Mouse (Mus musculus) intestine, embryonic 15.5 days (tissue): ENCODE data around the gene Smco3. TPM values are rescaled to one million over a fixed set of nuclear protein-coding genes. Genes with fewer than 3 reads are reported as not detected.

Source experiments
- ATAC-seq: fragments of 200-750 bp; cut with Nextera tagmentation; 2 replicates; pipeline ENCODE4 v1.8.0; 2017; ENCODE audit warnings: moderate TSS enrichment, moderate library complexity
- H3K27ac ChIP-seq: fragments of 300-500 bp; sonication (generic); 2 replicates; pipeline ENCODE4 v1.5.1; 2015; ENCODE audit warnings: mild to moderate bottlenecking, inconsistent platforms
- H3K27me3 ChIP-seq: fragments of 300-500 bp; sonication (generic); replicated peaks from 2 replicates; pipeline ENCODE4 v1.6.1; 2015; ENCODE audit warnings: inconsistent platforms
- H3K36me3 ChIP-seq: fragments of 300-500 bp; sonication (generic); 2 replicates; pipeline ENCODE4 v1.6.1; 2015; ENCODE audit warnings: inconsistent platforms
- H3K4me1 ChIP-seq: fragments of 300-500 bp; sonication (generic); replicated peaks from 2 replicates; pipeline ENCODE4 v1.6.1; 2015; ENCODE audit warnings: inconsistent platforms
- H3K4me2 ChIP-seq: fragments of 300-500 bp; sonication (generic); replicated peaks from 2 replicates; pipeline ENCODE4 v1.6.1; 2015; ENCODE audit warnings: mild to moderate bottlenecking, inconsistent platforms
- H3K4me3 ChIP-seq: fragments of 300-500 bp; sonication (generic); replicated peaks from 2 replicates; pipeline ENCODE4 v1.5.1; 2015; ENCODE audit warnings: inconsistent platforms
- H3K9ac ChIP-seq: fragments of 300-500 bp; sonication (generic); 2 replicates; pipeline ENCODE4 v1.6.1; 2015; ENCODE audit warnings: inconsistent platforms
- H3K9me3 ChIP-seq: fragments of 300-500 bp; sonication (generic); 2 replicates; pipeline ENCODE4 v1.6.1; 2016; ENCODE audit warnings: inconsistent platforms
- WGBS: fragments of 180-500 bp; shearing (Covaris S2); methylation state at CpG from one replicate; pipeline ENCODE4 v1.1.7; 2015; 5-methylcytosine and 5-hydroxymethylcytosine counted together
- polyA plus RNA-seq: library from polyadenylated mRNA; unstranded; fragments of >200 nt; fragmentation: Nextera tagmentation; extraction: Ambion mirVana; gene quantifications from 2 replicates; pipeline ENCODE4 v1.2.1, GENCODE M21; 2015

Gene Smco3
- polyA plus RNA-seq, 1 experiment from 2014 or later = 3.4 TPM

DNA sequence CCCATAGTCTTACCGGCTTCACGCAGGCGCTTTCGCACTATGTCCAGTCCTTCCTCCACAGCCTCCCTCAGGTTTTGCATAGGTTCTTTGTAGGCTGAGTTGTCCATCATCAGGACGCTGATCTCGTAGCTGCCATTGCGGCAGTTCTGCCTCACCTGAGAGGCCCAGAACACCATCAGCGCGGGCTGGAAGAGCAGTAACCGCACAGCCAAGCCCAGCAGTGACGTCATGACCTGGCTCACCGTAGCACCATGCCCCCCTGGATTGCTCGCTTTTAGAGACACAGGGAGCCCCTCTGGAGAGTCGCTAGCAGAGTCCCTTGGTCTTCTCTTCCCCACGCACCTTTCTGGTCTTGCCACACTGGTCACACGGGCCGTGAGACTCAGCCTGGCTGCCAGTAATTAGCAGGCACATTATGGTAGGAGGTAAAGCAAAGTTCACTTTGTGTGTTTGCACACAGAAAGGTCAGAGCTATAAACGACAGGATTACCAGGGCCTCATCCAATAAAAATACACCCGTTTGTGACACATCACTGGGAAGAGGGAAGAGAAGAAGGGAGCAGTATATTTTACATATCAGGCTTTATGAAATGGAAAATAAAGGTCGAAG, 53.8 kb downstream of the Smco3 start, which contains the start of gene Gucy2c:
Gene Gucy2c (minus strand): TSS at position 389 of the 610 bp plus-strand sequence.
- no peaks in the 10 kb centered on the region for H3K9me3 ChIP-seq
- H3K4me2 ChIP-seq = peak within 1 kb of the TSS; percentile 38
- peak within 1 kb of the TSS; percentile 13 for H3K9ac ChIP-seq
- no peaks in the 10 kb centered on the region for H3K27me3 ChIP-seq
- H3K27ac ChIP-seq = peak within 1 kb of the TSS; percentile 88
- ATAC-seq = peak; percentile 92
- 0 out of 2 replicates have a peak, but pooled peaks cover 5% of the 10 kb centered on the region for H3K4me1 ChIP-seq
- H3K36me3 ChIP-seq = no peaks in the 10 kb centered on the region
- peak within 1 kb of the TSS; percentile 41 for H3K4me3 ChIP-seq
- 59% methylated on average over 20 of the region's 20 CpGs for WGBS

Other genes with a start within 250 kb of the Smco3 start
- 16.6 and 20.3 TPM in 2 replicates for gene Plbd1, start 173.5 kb downstream of the Smco3 start, polyA plus RNA-seq
- 72.4 and 75.1 TPM in 2 replicates for gene Gucy2c, start 53.7 kb downstream of the Smco3 start, polyA plus RNA-seq
- gene Hist4h4, start 31.0 kb downstream of the Smco3 start, polyA plus RNA-seq = 0.40 and 0.49 TPM in 2 replicates
- gene H2afj, start 27.2 kb downstream of the Smco3 start, polyA plus RNA-seq = 199 and 202 TPM in 2 replicates
- gene BC049715, start 7.8 kb downstream of the Smco3 start, polyA plus RNA-seq = 0.82 and 1.3 TPM in 2 replicates
- gene Wbp11, start 7.2 kb downstream of the Smco3 start, polyA plus RNA-seq = 85.1 and 92.7 TPM in 2 replicates
- gene Art4, start 22.3 kb upstream of the Smco3 start, polyA plus RNA-seq = 4.2 and 4.8 TPM in 2 replicates
- gene Mgp, start 40.4 kb upstream of the Smco3 start, polyA plus RNA-seq = 121 and 122 TPM in 2 replicates
- 14.6 and 37.0 TPM in 2 replicates for gene Erp27, start 86.7 kb upstream of the Smco3 start, polyA plus RNA-seq
- gene Pde6h, start 88.4 kb upstream of the Smco3 start, polyA plus RNA-seq = not detected in 2 replicates
- gene Arhgdib, start 106.4 kb upstream of the Smco3 start, polyA plus RNA-seq = 44.5 and 47.8 TPM in 2 replicates